ENCODE assay signal across 7 mouse cellular contexts in genomic region chr6:97617266-97617743, GRCm38 (mm10). TPM values are rescaled to one million over a fixed set of nuclear protein-coding genes. Genes with fewer than 3 reads are reported as not detected.
DNase-seq lines count a peak whose midpoint lies in the region; ATAC-seq and TF ChIP-seq lines count a peak whose summit lies in the region.

Gene Frmd4b, minus strand, starts transcription at chr6:97617541.

- no peaks in the 10 kb centered on the region for H3K4me1 ChIP-seq in bone marrow macrophage, adult 2 months (ENCODE audit: control insufficient read depth, insufficient read depth, low read length)
- peaks cover 12% of the 10 kb centered on the region for H3K4me1 ChIP-seq in intestine, embryonic 16.5 days (ENCODE audit: control insufficient read depth, insufficient read depth, low read length)

- peaks cover 13% of the 10 kb centered on the region for H3K27me3 ChIP-seq in intestine, embryonic 16.5 days (replicated peaks; ENCODE audit: control insufficient read depth, insufficient read depth, low read length)

- peak; percentile 67 for ATAC-seq in granulocyte monocyte progenitor cell, adult 5-6 weeks (replicated peaks; ENCODE audit: poor library complexity, severe bottlenecking)
- ATAC-seq in intestine, embryonic 16.5 days: peak; percentile 86

- H3K4me3 ChIP-seq in bone marrow macrophage, adult 2 months (ENCODE audit: insufficient read depth, low read length): no peak within 1 kb of the TSS
- H3K4me3 ChIP-seq in intestine, embryonic 16.5 days (ENCODE audit: low read length): peak within 1 kb of the TSS; percentile 67
- no peak within 1 kb of the TSS for H3K4me3 ChIP-seq in macrophage (ENCODE audit: inconsistent target)

- no peak for TF ChIP-seq CTCF in bone marrow macrophage, adult 2 months (IDR thresholded peaks at IDR 0.05; ENCODE audit: low read depth, low read length)

- intact Hi-C loops in left cerebral cortex, postnatal 10 days (cut with DNase I): no loop called here

- peak; percentile 87 for DNase-seq in embryo, embryonic 9.5 days (ENCODE audit: extremely low spot score)
- peak; percentile 48 to 76 for DNase-seq in left cerebral cortex, postnatal 10 days (ENCODE audit: extremely low spot score in 1 of 2, low spot score in 2 of 2)
- peak; percentile 69 for DNase-seq in right cerebral cortex, postnatal 4 days

- no peak for TF ChIP-seq POLR2A in bone marrow macrophage, adult 2 months (IDR thresholded peaks at IDR 0.05; ENCODE audit: borderline replicate concordance, low read depth, low read length)

- H3K36me3 ChIP-seq in intestine, embryonic 16.5 days (ENCODE audit: control insufficient read depth, insufficient read depth, low read length): no peaks in the 10 kb centered on the region
- no peaks in the 10 kb centered on the region for H3K36me3 ChIP-seq in macrophage (ENCODE audit: inconsistent target)

- no peaks in the 10 kb centered on the region for H3K79me2 ChIP-seq in macrophage (ENCODE audit: inconsistent target)

- H3K9me3 ChIP-seq in intestine, embryonic 16.5 days (ENCODE audit: control insufficient read depth, low read length): no peaks in the 10 kb centered on the region

- no peak within 1 kb of the TSS for H3K27ac ChIP-seq in bone marrow macrophage, adult 2 months (ENCODE audit: insufficient read depth, low read depth, low read length)
- peak within 1 kb of the TSS; percentile 23 for H3K27ac ChIP-seq in intestine, embryonic 16.5 days (ENCODE audit: low read length)
- no peak within 1 kb of the TSS for H3K27ac ChIP-seq in macrophage

- WGBS in intestine, embryonic 16.5 days: under 1% methylated on average over 42 of the region's 42 CpGs
- WGBS in macrophage (ENCODE audit: missing documents): 1% methylated on average over 30 of the region's 42 CpGs

- peak within 1 kb of the TSS; percentile 66 for H3K9ac ChIP-seq in intestine, embryonic 16.5 days (ENCODE audit: low read depth, low read length)

- peak within 1 kb of the TSS; percentile 95 for H3K4me2 ChIP-seq in intestine, embryonic 16.5 days (ENCODE audit: low read depth, low read length)

RNA-seq across cellular contexts. Expression of gene Frmd4b, which starts in this region (rescaled TPM):
- polyA plus RNA-seq in bone marrow macrophage, adult 2 months (2012; ENCODE audit: insufficient read depth, insufficient read length, missing spikeins): 115 and 116 TPM in 2 replicates
- 7.2 and 9.0 TPM in 2 replicates for total RNA-seq in granulocyte monocyte progenitor cell, adult 5-6 weeks (2014; fragmentation: Nextera tagmentation)
- 2.8 and 5.6 TPM in 2 replicates for total RNA-seq in granulocyte monocyte progenitor cell, adult 5-6 weeks (2017)
- polyA plus RNA-seq in intestine, embryonic 16.5 days (2015; fragmentation: Nextera tagmentation; extraction: Ambion mirVana): 9.5 and 10.6 TPM in 2 replicates
- total RNA-seq in left cerebral cortex, postnatal 10 days (2021): 10 to 100 TPM; 20.3 to 20.7 TPM
- 1,000 to 10,000 TPM in 14 of 26 experiments, 100 to 1,000 TPM in 12; 711 to 1,215 (median 1,024) TPM for total RNA-seq in macrophage (2018; cell fraction: chromatin; rRNA removed)
- total RNA-seq in macrophage (2018; cell fraction: cytosol; rRNA removed): 100 to 1,000 TPM; 123 to 203 (median 161) TPM
- 100 to 1,000 TPM; 312 to 879 (median 504) TPM for total RNA-seq in macrophage (2018; cell fraction: nucleus; rRNA removed)
- polyA plus RNA-seq in macrophage (2018): 99.3 to 139 TPM (median 131 TPM) in 3 replicates
